Mouse (Mus musculus): ENCODE measurements around the gene Crb2. TPM values are rescaled to one million over a fixed set of nuclear protein-coding genes. Genes with fewer than 3 reads are reported as not detected.

The Crb2 gene
- total RNA-seq, 2 experiments from 2014 or later, result not detected

GRCm38 (mm10) chr2:37789995-37790394 is 13.9 kb downstream of the Crb2 start:
- Histone ChIP-seq H3K27ac (no peak overlapping the region), H3K4me3 (no peak overlapping the region)
- intact Hi-C loops (cut with DNase I), result no loop called here
- DNase-seq, result no peak
- no peak for TF ChIP-seq CTCF (IDR thresholded peaks at IDR 0.05)

DNA sequence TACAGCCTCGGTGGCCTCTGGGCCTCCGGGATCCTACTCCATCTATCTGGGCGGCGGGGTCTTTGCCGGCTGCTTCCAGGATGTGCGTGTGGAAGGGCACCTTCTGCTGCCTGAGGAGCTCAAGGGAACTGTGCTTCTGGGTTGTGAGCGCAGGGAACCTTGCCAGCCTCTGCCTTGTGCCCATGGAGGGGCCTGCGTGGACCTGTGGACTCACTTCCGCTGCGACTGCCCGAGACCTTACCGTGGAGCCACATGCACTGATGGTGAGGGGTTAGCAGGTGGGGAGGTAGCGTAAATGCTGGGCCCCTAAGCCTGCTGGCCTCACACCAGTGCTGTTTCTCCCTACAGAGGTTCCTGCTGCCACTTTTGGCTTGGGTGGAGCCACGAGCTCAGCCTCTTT is 14.7 kb downstream of the Crb2 start:
- Histone ChIP-seq H3K4me3 (no peak overlapping the region), H3K27ac (no peak overlapping the region)
- intact Hi-C loops (cut with DNase I), result no loop called here
- no peak for TF ChIP-seq CTCF (IDR thresholded peaks at IDR 0.05)
- no peak for DNase-seq

DNA sequence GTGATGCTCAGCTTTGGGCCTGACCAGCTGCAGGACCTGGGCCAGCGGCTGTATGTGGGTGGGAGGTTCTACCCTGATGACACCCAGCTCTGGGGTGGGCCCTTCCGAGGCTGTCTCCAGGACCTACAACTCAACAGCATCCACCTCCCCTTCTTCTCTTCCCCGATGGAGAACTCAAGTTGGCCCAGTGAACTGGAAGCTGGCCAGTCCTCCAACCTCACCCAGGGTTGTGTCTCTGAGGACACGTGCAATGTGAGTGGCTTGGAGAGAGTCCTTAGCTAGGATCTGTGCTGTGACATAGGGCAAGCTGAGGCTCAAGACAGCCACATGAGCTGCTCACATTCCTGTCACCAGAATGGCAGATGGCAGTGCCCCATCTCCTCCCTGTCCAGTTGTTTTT is 15.3 kb downstream of the Crb2 start:
- H3K27ac ChIP-seq, result no peak overlapping the region
- H3K4me3 ChIP-seq, result no peak overlapping the region
- TF ChIP-seq CTCF (IDR thresholded peaks at IDR 0.05), result no peak
- DNase-seq, result no peak
- intact Hi-C loops (cut with DNase I), result no loop called here

DNA sequence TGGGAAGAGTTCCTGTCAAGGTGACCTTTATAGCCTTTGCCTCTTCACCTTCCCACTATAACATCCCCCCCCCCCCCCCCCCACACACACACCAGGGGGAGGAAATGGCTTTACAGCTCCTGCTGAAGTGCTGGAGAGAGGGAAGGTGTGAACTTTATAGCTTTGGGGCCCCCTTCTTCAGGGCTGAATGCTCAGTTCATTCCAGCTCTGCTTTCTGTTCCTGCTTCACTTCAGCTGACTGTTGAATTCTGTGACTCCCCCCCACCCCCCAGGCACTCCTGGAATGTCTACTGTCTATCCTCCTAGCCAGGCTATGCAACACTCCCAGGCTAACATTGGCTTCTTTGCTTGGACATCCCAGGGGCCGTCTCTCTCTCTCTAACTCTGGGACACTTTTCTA is 20.0 kb downstream of the Crb2 start:
- intact Hi-C loops (cut with DNase I), result no loop called here
- no peak overlapping the region for H3K4me3 ChIP-seq
- no peak for DNase-seq
- H3K27ac ChIP-seq, result no peak overlapping the region
- no peak for TF ChIP-seq CTCF (IDR thresholded peaks at IDR 0.05)

GRCm38 (mm10) chr2:37797046-37797445 is 21.0 kb downstream of the Crb2 start:
- intact Hi-C loops (cut with DNase I), result no loop called here
- H3K27ac ChIP-seq, result no peak overlapping the region
- no peak for DNase-seq
- no peak overlapping the region for H3K4me3 ChIP-seq
- no peak for TF ChIP-seq CTCF (IDR thresholded peaks at IDR 0.05)

- H3K27ac ChIP-seq, result no peak overlapping the region
- DNase-seq, result no peak
- TF ChIP-seq CTCF (IDR thresholded peaks at IDR 0.05), result no peak
- no peak overlapping the region for H3K4me3 ChIP-seq
- intact Hi-C loops (cut with DNase I), result no loop called here
These were observed 23.1 kb downstream of the Crb2 start for GRCm38 (mm10) chr2:37799137-37799536.

DNA sequence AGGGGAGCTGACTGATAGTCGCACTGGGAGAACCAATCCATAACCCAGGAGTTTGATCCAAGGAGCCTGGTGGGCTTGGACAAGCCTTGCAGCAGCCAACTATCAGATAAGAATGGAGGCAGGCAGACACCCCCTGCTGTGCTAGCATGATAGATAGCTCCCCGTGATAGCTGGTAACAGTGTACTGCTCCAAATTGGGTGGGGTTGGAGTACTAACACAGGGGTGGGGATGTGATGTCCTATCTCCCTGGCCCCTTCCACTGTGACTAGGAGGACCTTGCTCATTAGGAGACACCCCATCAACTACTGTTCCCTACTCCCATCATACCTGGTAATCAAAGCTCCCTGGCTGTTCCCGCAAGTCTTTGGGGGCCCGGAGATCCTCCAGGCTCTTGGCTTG is 25.6 kb downstream of the Crb2 start:
- TF ChIP-seq CTCF (IDR thresholded peaks at IDR 0.05), result no peak
- intact Hi-C loops (cut with DNase I), result no loop called here
- H3K4me3 ChIP-seq, result no peak overlapping the region
- DNase-seq, result no peak
- no peak overlapping the region for H3K27ac ChIP-seq

DNA sequence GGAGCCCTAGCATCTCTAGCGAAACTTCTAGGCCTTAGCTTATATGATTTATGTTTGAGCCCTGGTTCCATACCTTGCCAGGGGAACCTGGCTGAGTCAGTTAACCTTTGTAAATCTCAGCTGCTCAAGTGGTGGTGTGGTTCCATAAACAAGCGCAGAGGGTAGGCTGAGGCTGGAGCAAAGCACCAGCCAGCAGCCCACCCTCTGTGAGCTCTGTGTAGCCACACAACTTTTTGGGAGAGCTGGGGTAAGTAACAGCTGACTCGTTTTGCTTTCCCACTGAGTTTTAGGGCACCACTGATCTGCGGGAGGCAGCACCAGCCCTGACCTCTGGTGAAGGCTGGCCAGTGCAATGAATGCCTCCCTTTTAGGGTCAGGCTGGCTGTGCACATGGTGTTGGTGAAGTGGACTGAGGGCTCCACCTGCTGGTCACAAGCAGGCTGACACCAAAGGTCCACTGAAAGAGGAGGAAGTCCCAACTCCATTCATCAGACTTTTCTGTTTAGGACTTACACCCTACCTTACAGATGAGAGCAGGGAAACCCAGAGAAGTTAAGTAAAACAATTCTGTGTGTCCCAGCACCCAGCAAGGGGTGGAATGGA is 26.7 kb downstream of the Crb2 start:
- peak; percentile 70 for DNase-seq
- H3K27ac ChIP-seq, result no peak overlapping the region
- TF ChIP-seq CTCF (IDR thresholded peaks at IDR 0.05), result peak; percentile 95
- H3K4me3 ChIP-seq, result no peak overlapping the region
- intact Hi-C loops (cut with DNase I), result no loop called here

DNA sequence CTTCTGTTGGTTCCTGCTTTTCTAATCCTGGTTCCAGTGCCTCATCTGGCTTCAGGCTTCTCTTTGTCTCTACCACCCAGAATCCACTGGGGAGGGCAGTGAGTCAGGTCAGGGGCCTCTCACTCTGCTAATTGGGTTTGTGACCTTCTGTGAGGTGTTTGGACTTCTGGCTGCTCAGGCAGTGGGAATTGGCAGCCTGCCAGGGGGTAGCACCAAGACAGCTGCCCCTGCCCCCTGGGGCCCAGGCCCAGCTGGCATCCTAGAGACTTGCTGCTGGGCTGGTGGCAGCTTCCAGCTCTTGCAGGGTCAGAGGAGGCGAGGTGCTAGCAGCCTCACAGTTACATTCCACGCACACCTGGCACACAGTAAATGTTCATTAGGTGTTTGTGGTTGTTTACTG is 35.6 kb downstream of the Crb2 start:
- intact Hi-C loops (cut with DNase I), result no loop called here
- H3K27ac ChIP-seq, result no peak overlapping the region
- DNase-seq, result peak; percentile 45
- no peak overlapping the region for H3K4me3 ChIP-seq
- TF ChIP-seq CTCF (IDR thresholded peaks at IDR 0.05), result no peak

GRCm38 (mm10) chr2:37812401-37812800 is 36.4 kb downstream of the Crb2 start:
- no peak overlapping the region for H3K4me3 ChIP-seq
- intact Hi-C loops (cut with DNase I), result no loop called here
- H3K27ac ChIP-seq, result no peak overlapping the region
- TF ChIP-seq CTCF (IDR thresholded peaks at IDR 0.05), result no peak
- no peak for DNase-seq

DNA sequence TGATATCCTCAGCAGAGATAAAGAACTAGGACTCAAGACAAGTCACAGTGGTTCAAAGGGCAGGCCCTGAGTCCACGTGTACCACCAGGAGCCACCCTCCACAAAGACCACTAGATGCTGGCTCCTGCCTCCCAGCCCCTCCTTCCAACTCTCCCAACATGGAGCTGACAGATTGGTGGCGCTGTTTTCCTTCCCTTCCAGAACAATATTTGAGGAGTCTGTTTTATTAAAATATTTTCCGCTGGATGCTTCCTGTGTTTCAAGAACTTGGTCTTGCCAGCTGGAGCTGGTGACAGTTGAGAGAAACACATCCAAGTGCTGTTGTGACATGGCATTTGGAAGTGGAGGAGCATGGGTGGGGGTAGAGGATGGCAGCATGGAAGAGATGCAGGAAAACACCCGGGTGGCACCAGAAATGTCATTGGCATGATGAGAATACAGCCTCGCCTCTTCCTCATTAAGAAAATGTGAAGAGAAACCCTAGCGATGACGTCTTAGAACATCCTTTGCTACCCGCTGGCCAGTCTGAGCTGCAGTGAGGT is 38.8 kb downstream of the Crb2 start:
- no peak; the same call in 1 of the 2 replicates for TF ChIP-seq CTCF (IDR thresholded peaks at IDR 0.05)
- intact Hi-C loops (cut with DNase I), result loop anchor here (1.0 kb wide), 1 partner anchor 561 kb away; no protein-coding TSS in a partner anchor
- H3K4me3 ChIP-seq, result no peak overlapping the region
- H3K27ac ChIP-seq, result no peak overlapping the region
- no peak for DNase-seq

- intact Hi-C loops (cut with DNase I), result loop anchor here (1.0 kb wide), 1 partner anchor 561 kb away; no protein-coding TSS in a partner anchor
- H3K4me3 ChIP-seq, result no peak overlapping the region
- TF ChIP-seq CTCF (IDR thresholded peaks at IDR 0.05), result peak; percentile 99; the same call in 1 of the 2 replicates
- H3K27ac ChIP-seq, result no peak overlapping the region
- DNase-seq, result peak; percentile 81
These were observed 39.6 kb downstream of the Crb2 start for GRCm38 (mm10) chr2:37815676-37816075.

DNA sequence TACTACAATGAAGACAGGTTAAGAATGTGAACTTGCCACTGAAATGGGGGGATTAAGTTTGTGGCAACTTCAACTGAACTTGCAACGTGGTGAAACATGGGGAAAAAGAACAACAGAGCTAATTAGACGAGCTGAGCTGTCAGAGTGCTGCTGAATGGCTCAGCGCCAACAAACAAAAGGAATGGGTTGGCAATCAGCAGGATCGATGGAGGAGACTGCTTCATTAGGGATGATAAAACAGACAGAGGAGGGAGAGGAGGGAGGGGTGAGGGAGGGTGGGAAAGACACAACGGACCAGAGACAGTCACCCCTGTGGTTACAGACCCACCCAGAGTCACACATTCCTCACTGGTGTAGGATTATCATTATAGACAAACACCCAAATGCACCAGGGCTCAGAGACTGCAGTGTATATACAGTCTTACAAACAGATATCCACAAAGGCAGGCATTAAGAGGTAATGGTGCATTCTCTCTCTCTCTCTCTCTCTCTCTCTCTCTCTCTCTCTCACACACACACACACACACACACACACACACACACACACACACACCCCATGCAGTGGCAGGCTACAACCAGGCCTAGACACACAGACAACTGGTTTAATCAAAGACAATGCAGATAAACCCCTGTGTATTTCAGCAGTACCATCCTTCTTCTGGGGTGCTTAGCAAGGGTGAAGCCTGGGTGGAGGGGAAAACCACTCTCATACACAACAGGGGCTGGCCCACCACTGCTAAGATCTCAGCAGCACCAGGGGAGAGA is 42.9 kb downstream of the Crb2 start:
- DNase-seq, result no peak
- intact Hi-C loops (cut with DNase I), result no loop called here
- no peak overlapping the region for H3K4me3 ChIP-seq
- no peak for TF ChIP-seq CTCF (IDR thresholded peaks at IDR 0.05)
- no peak overlapping the region; the same call in 1 of the 2 replicates for H3K27ac ChIP-seq
